Mouse (Mus musculus): ENCODE results near the gene Cd209f. TPM values are rescaled to one million over a fixed set of nuclear protein-coding genes. Genes with fewer than 3 reads are reported as not detected.

The Cd209f gene
- polyA plus RNA-seq (2014; fragmentation: Illumina TruSeq; extraction: RNeasy Lipid Tissue Mini Kit (QIAGEN cat#74804); ENCODE audit: low read depth, low replicate concordance): 1.2 TPM

GRCm38 (mm10) chr8:4105735-4106134, at the start of gene Cd209f:
Cd209f (minus strand) TSS chr8:4105835.

GRCm38 (mm10) chr8:4133798-4134197, 28.2 kb upstream of the Cd209f start, which contains the start of gene Cd209g:
Cd209g (plus strand) TSS chr8:4134098.

Other genes starting within 250 kb of the Cd209f start
- gene Cd209d, start 227.3 kb downstream of the Cd209f start, polyA plus RNA-seq (2014; fragmentation: Illumina TruSeq; extraction: RNeasy Lipid Tissue Mini Kit (QIAGEN cat#74804); ENCODE audit: low read depth, low replicate concordance): not detected
- 3.7 TPM for gene Cd209b, start 179.0 kb downstream of the Cd209f start, polyA plus RNA-seq (2014; fragmentation: Illumina TruSeq; extraction: RNeasy Lipid Tissue Mini Kit (QIAGEN cat#74804); ENCODE audit: low read depth, low replicate concordance)
- gene Cd209c, start 151.1 kb downstream of the Cd209f start, polyA plus RNA-seq (2014; fragmentation: Illumina TruSeq; extraction: RNeasy Lipid Tissue Mini Kit (QIAGEN cat#74804); ENCODE audit: low read depth, low replicate concordance): 0.28 TPM
- gene Cd209g, start 28.3 kb upstream of the Cd209f start, polyA plus RNA-seq (2014; fragmentation: Illumina TruSeq; extraction: RNeasy Lipid Tissue Mini Kit (QIAGEN cat#74804); ENCODE audit: low read depth, low replicate concordance): 0.41 TPM
- gene Evi5l, start 60.7 kb upstream of the Cd209f start, polyA plus RNA-seq (2014; fragmentation: Illumina TruSeq; extraction: RNeasy Lipid Tissue Mini Kit (QIAGEN cat#74804); ENCODE audit: low read depth, low replicate concordance): 2.4 TPM
- 0.22 TPM for gene Prr36, start 111.6 kb upstream of the Cd209f start, polyA plus RNA-seq (2014; fragmentation: Illumina TruSeq; extraction: RNeasy Lipid Tissue Mini Kit (QIAGEN cat#74804); ENCODE audit: low read depth, low replicate concordance)
- 5.3 TPM for gene Lrrc8e, start 121.0 kb upstream of the Cd209f start, polyA plus RNA-seq (2014; fragmentation: Illumina TruSeq; extraction: RNeasy Lipid Tissue Mini Kit (QIAGEN cat#74804); ENCODE audit: low read depth, low replicate concordance)
- 7.0 TPM for gene Map2k7, start 132.9 kb upstream of the Cd209f start, polyA plus RNA-seq (2014; fragmentation: Illumina TruSeq; extraction: RNeasy Lipid Tissue Mini Kit (QIAGEN cat#74804); ENCODE audit: low read depth, low replicate concordance)
- gene Gm49320, start 133.0 kb upstream of the Cd209f start, polyA plus RNA-seq (2014; fragmentation: Illumina TruSeq; extraction: RNeasy Lipid Tissue Mini Kit (QIAGEN cat#74804); ENCODE audit: low read depth, low replicate concordance): not detected
- 14.7 TPM for gene Tgfbr3l, start 142.4 kb upstream of the Cd209f start, polyA plus RNA-seq (2014; fragmentation: Illumina TruSeq; extraction: RNeasy Lipid Tissue Mini Kit (QIAGEN cat#74804); ENCODE audit: low read depth, low replicate concordance)
- gene Snapc2, start 147.2 kb upstream of the Cd209f start, polyA plus RNA-seq (2014; fragmentation: Illumina TruSeq; extraction: RNeasy Lipid Tissue Mini Kit (QIAGEN cat#74804); ENCODE audit: low read depth, low replicate concordance): 2.2 TPM
- gene Ctxn1, start 153.4 kb upstream of the Cd209f start, polyA plus RNA-seq (2014; fragmentation: Illumina TruSeq; extraction: RNeasy Lipid Tissue Mini Kit (QIAGEN cat#74804); ENCODE audit: low read depth, low replicate concordance): 1.0 TPM
- 163 TPM for gene Timm44, start 170.1 kb upstream of the Cd209f start, polyA plus RNA-seq (2014; fragmentation: Illumina TruSeq; extraction: RNeasy Lipid Tissue Mini Kit (QIAGEN cat#74804); ENCODE audit: low read depth, low replicate concordance)
- 31.0 TPM for gene Ccl25, start 219.4 kb upstream of the Cd209f start, polyA plus RNA-seq (2014; fragmentation: Illumina TruSeq; extraction: RNeasy Lipid Tissue Mini Kit (QIAGEN cat#74804); ENCODE audit: low read depth, low replicate concordance)
- gene Elavl1, start 219.6 kb upstream of the Cd209f start, polyA plus RNA-seq (2014; fragmentation: Illumina TruSeq; extraction: RNeasy Lipid Tissue Mini Kit (QIAGEN cat#74804); ENCODE audit: low read depth, low replicate concordance): 53.7 TPM

Data from sigmoid colon, adult 10 weeks (tissue).